Mouse (Mus musculus): ENCODE measurements around the gene Ccdc130.

DNA sequence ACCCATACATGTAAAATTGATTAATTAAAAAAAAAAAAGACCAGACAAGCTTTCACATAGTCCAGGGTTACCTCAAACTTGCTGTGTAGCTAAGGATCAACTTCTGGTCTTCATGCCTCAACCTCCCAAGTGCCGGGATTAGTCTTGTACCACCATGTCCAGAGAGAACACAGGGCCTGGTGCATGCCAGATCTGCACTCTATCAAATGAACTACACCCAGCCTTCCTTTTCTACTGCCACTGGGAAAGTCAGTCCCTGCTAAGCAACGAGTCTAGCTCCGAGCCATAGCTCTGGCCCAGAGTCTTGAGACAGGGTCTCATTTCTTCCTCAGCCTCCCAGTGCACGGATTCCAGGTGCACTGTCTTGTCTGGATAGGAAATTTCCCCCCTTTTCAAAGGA lies 56.9 kb downstream of the Ccdc130 start:
- TF ChIP-seq CTCF (IDR thresholded peaks at IDR 0.05; ENCODE audit: low read depth, low read length) = no peak
- no peak for TF ChIP-seq GATA1 (IDR thresholded peaks at IDR 0.05; ENCODE audit: borderline replicate concordance, low read length)
- TF ChIP-seq TAL1 (conservative IDR thresholded peaks at IDR 0.05; ENCODE audit: low read depth, low read length) = no peak
